Comparison of ENCODE assay signal across 17 mouse cellular contexts in genomic region chr9:17227091-17227481, GRCm38 (mm10).
DNase-seq lines count a peak whose midpoint lies in the region; ATAC-seq and TF ChIP-seq lines count a peak whose summit lies in the region.
"Had no signal": no experiment of that assay in that cellular context is flagged by ENCODE, and none has a peak within 500 bp of the region (broad histone marks: within the 10 kb centered on the region; RNA-seq: fewer than 3 reads in every experiment).

No protein-coding gene starts in this region.

- no peak for DNase-seq in adrenal gland, adult 8-10 months
- no peak for DNase-seq in layer of hippocampus, adult 9-11 months
- no peak for DNase-seq in cerebellum, adult 18-20 months
- DNase-seq: adrenal gland, postnatal 10 days; adrenal gland, postnatal 25 days; cerebellum, adult 11 months; cerebellum, adult 2 months; cerebellum, adult 9-10 months; cerebellum, postnatal 10 days; cerebellum, postnatal 25 days; forebrain, postnatal 0 days had no signal

- no peaks in the 10 kb centered on the region for H3K9me3 ChIP-seq in intestine, embryonic 15.5 days
- no peaks in the 10 kb centered on the region for H3K9me3 ChIP-seq in intestine, postnatal 0 days (ENCODE audit: control insufficient read depth)
- H3K9me3 ChIP-seq: embryonic facial prominence, embryonic 10.5 days; embryonic facial prominence, embryonic 12.5 days; forebrain, embryonic 13.5 days; forebrain, embryonic 15.5 days had no signal

- H3K36me3 ChIP-seq in intestine, embryonic 15.5 days: no peaks in the 10 kb centered on the region
- H3K36me3 ChIP-seq in intestine, postnatal 0 days (ENCODE audit: control insufficient read depth, insufficient read depth): no peaks in the 10 kb centered on the region
- H3K36me3 ChIP-seq: embryonic facial prominence, embryonic 10.5 days; embryonic facial prominence, embryonic 12.5 days; forebrain, embryonic 15.5 days had no signal

- H3K4me1 ChIP-seq in intestine, embryonic 15.5 days (replicated peaks): no peaks in the 10 kb centered on the region
- H3K4me1 ChIP-seq in intestine, postnatal 0 days (replicated peaks; ENCODE audit: control insufficient read depth, insufficient read depth, low read length): no peaks in the 10 kb centered on the region
- H3K4me1 ChIP-seq: embryonic facial prominence, embryonic 10.5 days; embryonic facial prominence, embryonic 12.5 days; forebrain, embryonic 13.5 days; forebrain, embryonic 15.5 days had no signal

- no peak overlapping the region for H3K27ac ChIP-seq in intestine, embryonic 15.5 days
- H3K27ac ChIP-seq in intestine, postnatal 0 days (ENCODE audit: low read depth, low read length): peak overlapping the region; percentile 67
- H3K27ac ChIP-seq: embryonic facial prominence, embryonic 10.5 days; embryonic facial prominence, embryonic 12.5 days; forebrain, embryonic 13.5 days; forebrain, embryonic 15.5 days had no signal

- peak; percentile 65 for ATAC-seq in intestine, embryonic 15.5 days
- ATAC-seq in intestine, postnatal 0 days: peak; percentile 90
- ATAC-seq: forebrain, embryonic 13.5 days; forebrain, embryonic 15.5 days; forebrain, postnatal 0 days had no signal

- no peak overlapping the region for H3K9ac ChIP-seq in intestine, embryonic 15.5 days
- H3K9ac ChIP-seq in intestine, postnatal 0 days (ENCODE audit: low read depth, low read length): no peak overlapping the region
- H3K9ac ChIP-seq: embryonic facial prominence, embryonic 12.5 days; forebrain, embryonic 13.5 days; forebrain, embryonic 15.5 days; forebrain, postnatal 0 days had no signal

- no peak for TF ChIP-seq CTCF in intestine, postnatal 0 days (IDR thresholded peaks at IDR 0.05; ENCODE audit: low read depth)

- H3K4me3 ChIP-seq in intestine, embryonic 15.5 days (replicated peaks): no peak overlapping the region
- no peak overlapping the region for H3K4me3 ChIP-seq in intestine, postnatal 0 days (ENCODE audit: low read depth, low read length)
- H3K4me3 ChIP-seq: embryonic facial prominence, embryonic 10.5 days; embryonic facial prominence, embryonic 12.5 days; forebrain, embryonic 13.5 days; forebrain, embryonic 15.5 days had no signal

- 68% methylated on average over 4 of the region's 4 CpGs for WGBS in intestine, embryonic 15.5 days
- 52% methylated on average over 4 of the region's 4 CpGs for WGBS in intestine, postnatal 0 days

- no peak overlapping the region for H3K4me2 ChIP-seq in intestine, embryonic 15.5 days (replicated peaks)
- peak overlapping the region; percentile 10; the same call in 1 of the 2 replicates for H3K4me2 ChIP-seq in intestine, postnatal 0 days (replicated peaks; ENCODE audit: low read depth)
- H3K4me2 ChIP-seq: embryonic facial prominence, embryonic 12.5 days; forebrain, embryonic 13.5 days; forebrain, embryonic 15.5 days had no signal

- no peaks in the 10 kb centered on the region for H3K27me3 ChIP-seq in intestine, embryonic 15.5 days (replicated peaks)
- H3K27me3 ChIP-seq in intestine, postnatal 0 days (replicated peaks; ENCODE audit: control insufficient read depth, insufficient read depth, low read length): no peaks in the 10 kb centered on the region
- H3K27me3 ChIP-seq: embryonic facial prominence, embryonic 12.5 days; forebrain, embryonic 13.5 days; forebrain, embryonic 15.5 days had no signal
